Mouse (Mus musculus) ES-E14 (cell line): ENCODE data around the gene Ajm1. TPM values are rescaled to one million over a fixed set of nuclear protein-coding genes. Genes with fewer than 3 reads are reported as not detected.

Source experiments
- DNase-seq: peaks from one replicate; pipeline ENCODE4 v3.0.0-alpha.2; 2013; ENCODE audit warnings: low read depth, low spot score
- H3K27ac ChIP-seq: 2 replicates; pipeline ENCODE4 v1.5.1; 2012; ENCODE audit warnings: low read depth, mild to moderate bottlenecking, low read length, moderate library complexity, mixed read lengths; ENCODE audit not compliant: poor library complexity, insufficient read depth, severe bottlenecking
- H3K36me3 ChIP-seq: 2 replicates; pipeline ENCODE4 v1.6.1; 2012; ENCODE audit warnings: mild to moderate bottlenecking, low read length, moderate library complexity, mixed read lengths; ENCODE audit not compliant: control insufficient read depth, poor library complexity, insufficient read depth, severe bottlenecking
- H3K4me1 ChIP-seq, 2 experiments: fragments of 150-350 bp in 1 of 2; sonication (generic) in 1 of 2; 2 replicates each; pipeline ENCODE4 v1.6.1; 2012; ENCODE audit warnings: low read length in 2 of 2, mild to moderate bottlenecking in 1 of 2, mixed read lengths in 1 of 2; ENCODE audit not compliant: control insufficient read depth in 2 of 2, insufficient read depth in 2 of 2, poor library complexity in 1 of 2
- H3K4me3 ChIP-seq, 2 experiments: fragments of 150-350 bp in 1 of 2; sonication (generic) in 1 of 2; 2 replicates each; pipeline ENCODE4 v1.5.1; 2012; ENCODE audit warnings: low read length in 2 of 2, low read depth in 1 of 2, mild to moderate bottlenecking in 1 of 2, mixed read lengths in 1 of 2; ENCODE audit not compliant: insufficient read depth in 1 of 2, poor library complexity in 1 of 2, severe bottlenecking in 1 of 2
- H3K9ac ChIP-seq: 2 replicates; pipeline ENCODE4 v1.6.1; 2012; ENCODE audit warnings: low read depth, mild to moderate bottlenecking, low read length, mixed read lengths; ENCODE audit not compliant: poor library complexity, insufficient read depth, severe bottlenecking
- H3K9me3 ChIP-seq: fragments of 150-350 bp; sonication (generic); 2 replicates; pipeline ENCODE4 v1.6.1; 2012; ENCODE audit warnings: low read depth, mild to moderate bottlenecking, low read length; ENCODE audit not compliant: control insufficient read depth, insufficient read depth
- CHD2 ChIP-seq: IDR thresholded peaks from 2 replicates; pipeline ENCODE4 v1.6.1; 2014; ENCODE audit warnings: mild to moderate bottlenecking, low read depth, low read length, inconsistent platforms
- HCFC1 ChIP-seq: IDR thresholded peaks from 2 replicates; pipeline ENCODE4 v1.6.1; 2012; ENCODE audit warnings: low read length, inconsistent platforms, borderline replicate concordance; ENCODE audit not compliant: insufficient read depth
- MAFK ChIP-seq: IDR thresholded peaks from 2 replicates; pipeline ENCODE4 v1.6.1; 2014; ENCODE audit warnings: mild to moderate bottlenecking, low read depth, low read length, inconsistent platforms; ENCODE audit not compliant: insufficient read depth
- ZC3H11A ChIP-seq: IDR thresholded peaks from 2 replicates; pipeline ENCODE4 v1.6.1; 2012; ENCODE audit warnings: low read depth, mild to moderate bottlenecking, inconsistent platforms, low read length, borderline replicate concordance
- ZNF384 ChIP-seq: IDR thresholded peaks from 2 replicates; pipeline ENCODE4 v1.6.1; 2012; ENCODE audit warnings: low read depth, low read length, inconsistent platforms
- in situ Hi-C, 2 experiments: fragments of 600-800 bp; cut with MboI; formaldehyde crosslinking; loops; one replicate each; pipeline ENCODE4 v1.15.1; 2025; ENCODE audit warnings: low sequenced_read_pairs in 2 of 2, inconsistent platforms in 1 of 2; ENCODE audit not compliant: unreplicated experiment in 2 of 2
- total RNA-seq: library from RNA; depleted of rRNA; stranded (reverse); fragments of 300-350 nt; gene quantifications from 2 replicates; pipeline ENCODE4 v1.2.3, GENCODE M21; 2012

The Ajm1 gene
- total RNA-seq, 1 experiment = 0.36 TPM

- H3K9me3 ChIP-seq = no peaks in the 10 kb centered on the region
- TF ChIP-seq ZNF384 (no peak), CHD2 (no peak), ZC3H11A (no peak), HCFC1 (no peak), MAFK (no peak)
- no peak overlapping the region for H3K9ac ChIP-seq
- DNase-seq = no peak
- peaks cover 34% of the 10 kb centered on the region for H3K36me3 ChIP-seq
- H3K4me3 ChIP-seq = no peak overlapping the region
- H3K4me1 ChIP-seq = no peaks in the 10 kb centered on the region
- no peak overlapping the region for H3K27ac ChIP-seq
- in situ Hi-C loops = no loop called here
These were observed 17.2 kb upstream of the Ajm1 start for GRCm38 (mm10) chr2:25598749-25599148.

GRCm38 (mm10) chr2:25596765-25597510, 15.4 kb upstream of the Ajm1 start:
- no peak overlapping the region for H3K9ac ChIP-seq
- peaks cover 47% of the 10 kb centered on the region for H3K36me3 ChIP-seq
- H3K27ac ChIP-seq = no peak overlapping the region
- H3K4me1 ChIP-seq = no peaks in the 10 kb centered on the region
- H3K9me3 ChIP-seq = no peaks in the 10 kb centered on the region
- DNase-seq = no peak
- in situ Hi-C loops = no loop called here
- no peak overlapping the region for H3K4me3 ChIP-seq
- TF ChIP-seq HCFC1 (no peak), MAFK (no peak), CHD2 (no peak), ZNF384 (no peak)

GRCm38 (mm10) chr2:25591863-25592262, 10.3 kb upstream of the Ajm1 start:
- H3K9ac ChIP-seq = no peak overlapping the region
- no peak for TF ChIP-seq CHD2
- TF ChIP-seq HCFC1 = no peak
- TF ChIP-seq ZNF384 = no peak
- TF ChIP-seq MAFK = no peak
- TF ChIP-seq ZC3H11A = no peak
- in situ Hi-C loops = no loop called here
- DNase-seq = no peak
- H3K36me3 ChIP-seq = peaks cover 36% of the 10 kb centered on the region
- no peaks in the 10 kb centered on the region for H3K4me1 ChIP-seq
- H3K27ac ChIP-seq = no peak overlapping the region
- no peak overlapping the region for H3K4me3 ChIP-seq
- H3K9me3 ChIP-seq = no peaks in the 10 kb centered on the region

GRCm38 (mm10) chr2:25588227-25588907, 6.8 kb upstream of the Ajm1 start:
- DNase-seq = no peak
- no peak overlapping the region for H3K4me3 ChIP-seq
- no peak overlapping the region for H3K27ac ChIP-seq
- no peak overlapping the region for H3K9ac ChIP-seq
- no peaks in the 10 kb centered on the region for H3K9me3 ChIP-seq
- peaks cover 0 to 3% of the 10 kb centered on the region in 2 experiments; a peak in 1 of 4 replicates for H3K4me1 ChIP-seq
- peaks cover 41% of the 10 kb centered on the region; the same call in 1 of the 2 replicates for H3K36me3 ChIP-seq
- TF ChIP-seq HCFC1 = no peak
- no peak for TF ChIP-seq CHD2
- no peak for TF ChIP-seq MAFK
- TF ChIP-seq ZC3H11A = no peak
- in situ Hi-C loops = no loop called here
